Mouse (Mus musculus) limb, embryonic 14.5 days (tissue): ENCODE measurements around the gene Deup1. TPM values are rescaled to one million over a fixed set of nuclear protein-coding genes. Genes with fewer than 3 reads are reported as not detected.
A peak's percentile ranks its signal among the peaks of the same experiment; 100 is the strongest.

Experiments used
- ATAC-seq: fragments of 200-750 bp; cut with Nextera tagmentation; 2 replicates; pipeline ENCODE4 v1.8.0; 2017; ENCODE audit warnings: low read depth, moderate number of reproducible peaks, moderate TSS enrichment; ENCODE audit not compliant: low FRiP score
- DNase-seq: peaks from one replicate; pipeline ENCODE4 v3.0.0-alpha.2; 2015; ENCODE audit warnings: low spot score
- H3K27ac ChIP-seq: fragments of 300-500 bp; sonication (generic); replicated peaks from 2 replicates; pipeline ENCODE4 v1.5.1; 2014; ENCODE audit warnings: low read depth, mild to moderate bottlenecking, low read length, moderate library complexity, mixed read lengths
- H3K27me3 ChIP-seq: fragments of 300-500 bp; sonication (generic); 2 replicates; pipeline ENCODE4 v1.6.1; 2014; ENCODE audit warnings: low read length, mixed read lengths; ENCODE audit not compliant: control insufficient read depth, insufficient read depth
- H3K36me3 ChIP-seq: fragments of 300-500 bp; sonication (generic); 2 replicates; pipeline ENCODE4 v1.6.1; 2014; ENCODE audit warnings: mild to moderate bottlenecking, low read length, moderate library complexity, mixed read lengths; ENCODE audit not compliant: control insufficient read depth, insufficient read depth
- H3K4me1 ChIP-seq: fragments of 300-500 bp; sonication (generic); 2 replicates; pipeline ENCODE4 v1.6.1; 2014; ENCODE audit warnings: antibody characterized with exemption, low read length, mixed read lengths; ENCODE audit not compliant: control insufficient read depth, insufficient read depth
- H3K4me2 ChIP-seq: fragments of 300-500 bp; sonication (generic); replicated peaks from 2 replicates; pipeline ENCODE4 v1.6.1; 2014; ENCODE audit warnings: low read depth, mild to moderate bottlenecking, low read length, moderate library complexity; ENCODE audit not compliant: severe bottlenecking
- H3K4me3 ChIP-seq: fragments of 300-500 bp; sonication (generic); replicated peaks from 2 replicates; pipeline ENCODE4 v1.5.1; 2014; ENCODE audit warnings: low read length
- H3K9ac ChIP-seq: fragments of 300-500 bp; sonication (generic); 2 replicates; pipeline ENCODE4 v1.6.1; 2014; ENCODE audit warnings: mild to moderate bottlenecking, low read depth, low read length, moderate library complexity; ENCODE audit not compliant: severe bottlenecking
- H3K9me3 ChIP-seq: fragments of 300-500 bp; sonication (generic); 2 replicates; pipeline ENCODE4 v1.6.1; 2016; ENCODE audit warnings: low read length; ENCODE audit not compliant: control insufficient read depth
- POLR2A ChIP-seq: fragments of 200-500 bp; IDR thresholded peaks from 2 replicates; pipeline ENCODE4 v1.8.0; 2012; ENCODE audit warnings: inconsistent platforms, mild to moderate bottlenecking, moderate library complexity, borderline replicate concordance; ENCODE audit not compliant: insufficient read depth, insufficient read length; ENCODE audit errors: extremely low read depth
- WGBS: fragments of 180-500 bp; shearing (Covaris S2); extraction: QIAGEN DNeasy Blood & Tissue Kit; methylation state at CpG from one replicate; pipeline ENCODE4 v1.1.7; 2014; 5-methylcytosine and 5-hydroxymethylcytosine counted together
- polyA plus RNA-seq, 2 experiments: library from polyadenylated mRNA; depleted of rRNA in 1 of 2; stranded (reverse) in 1 of 2; unstranded in 1 of 2; fragments of >200 nt; fragmentation: Nextera tagmentation in 1 of 2; extraction: Ambion mirVana in 1 of 2; gene quantifications; 2 replicates each; pipeline versions ENCODE4 v1.2.1 to v1.2.3; 2012 to 2014

The Deup1 gene
- polyA plus RNA-seq, 2 experiments = 0.10 TPM; not detected in 1

GRCm38 (mm10) chr9:15607601-15608000, 20.1 kb downstream of the Deup1 start:
- H3K4me3 ChIP-seq = no peak overlapping the region
- WGBS = 90% methylated on average over 2 of the region's 2 CpGs
- TF ChIP-seq POLR2A = no peak
- no peaks in the 10 kb centered on the region for H3K27me3 ChIP-seq
- H3K9ac ChIP-seq = no peak overlapping the region
- H3K9me3 ChIP-seq = no peaks in the 10 kb centered on the region
- DNase-seq (no peak), ATAC-seq (no peak)
- no peak overlapping the region for H3K27ac ChIP-seq
- no peak overlapping the region for H3K4me2 ChIP-seq
- no peaks in the 10 kb centered on the region for H3K4me1 ChIP-seq
- no peaks in the 10 kb centered on the region for H3K36me3 ChIP-seq

GRCm38 (mm10) chr9:15603156-15603555, 24.6 kb downstream of the Deup1 start:
- H3K4me2 ChIP-seq = no peak overlapping the region
- DNase-seq (no peak), ATAC-seq (no peak)
- H3K4me3 ChIP-seq = no peak overlapping the region
- no peak overlapping the region for H3K27ac ChIP-seq
- H3K4me1 ChIP-seq = no peaks in the 10 kb centered on the region
- no peak for TF ChIP-seq POLR2A
- no peaks in the 10 kb centered on the region for H3K9me3 ChIP-seq
- H3K27me3 ChIP-seq = no peaks in the 10 kb centered on the region
- H3K9ac ChIP-seq = no peak overlapping the region
- WGBS = 71% methylated on average over 8 of the region's 8 CpGs
- no peaks in the 10 kb centered on the region for H3K36me3 ChIP-seq

DNA sequence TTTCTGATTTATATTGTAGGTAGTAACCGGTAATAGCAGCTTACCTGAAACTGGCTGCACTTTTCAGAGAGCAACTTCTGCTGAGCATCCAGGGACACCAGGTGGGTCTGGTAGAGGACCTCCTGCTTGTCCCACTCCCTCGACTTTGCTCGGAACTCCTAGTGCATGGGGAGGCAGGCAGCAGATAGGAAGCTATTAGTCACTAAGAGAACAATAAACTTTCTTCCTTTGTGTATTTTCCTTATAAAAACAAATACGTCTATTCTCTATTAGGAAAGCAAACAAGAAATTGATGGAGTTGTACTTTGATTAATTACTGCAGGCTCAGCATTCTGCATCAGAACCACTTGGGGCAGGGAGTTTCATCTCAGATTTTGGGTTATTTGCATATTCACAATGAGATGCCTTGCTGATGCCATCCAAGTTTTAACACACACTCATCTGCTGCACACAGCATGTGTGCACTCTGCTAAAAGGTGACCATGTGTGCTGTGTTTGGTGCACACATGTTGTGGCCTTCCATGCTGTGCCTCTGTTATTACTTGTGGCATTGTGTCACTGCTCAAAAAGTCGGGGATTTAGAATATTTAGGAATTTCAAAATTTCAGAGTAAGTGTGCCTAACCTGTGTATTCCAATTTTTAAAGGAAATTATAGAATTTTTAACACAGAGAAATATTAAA, 26.7 kb downstream of the Deup1 start:
- Histone ChIP-seq H3K4me2 (no peak overlapping the region), H3K27me3 (no peaks in the 10 kb centered on the region), H3K36me3 (no peaks in the 10 kb centered on the region), H3K9me3 (no peaks in the 10 kb centered on the region), H3K4me1 (no peaks in the 10 kb centered on the region), H3K4me3 (no peak overlapping the region), H3K9ac (no peak overlapping the region), H3K27ac (no peak overlapping the region)
- WGBS = 63% methylated on average over 5 of the region's 5 CpGs
- no peak for TF ChIP-seq POLR2A
- no peak for ATAC-seq
- DNase-seq = no peak

DNA sequence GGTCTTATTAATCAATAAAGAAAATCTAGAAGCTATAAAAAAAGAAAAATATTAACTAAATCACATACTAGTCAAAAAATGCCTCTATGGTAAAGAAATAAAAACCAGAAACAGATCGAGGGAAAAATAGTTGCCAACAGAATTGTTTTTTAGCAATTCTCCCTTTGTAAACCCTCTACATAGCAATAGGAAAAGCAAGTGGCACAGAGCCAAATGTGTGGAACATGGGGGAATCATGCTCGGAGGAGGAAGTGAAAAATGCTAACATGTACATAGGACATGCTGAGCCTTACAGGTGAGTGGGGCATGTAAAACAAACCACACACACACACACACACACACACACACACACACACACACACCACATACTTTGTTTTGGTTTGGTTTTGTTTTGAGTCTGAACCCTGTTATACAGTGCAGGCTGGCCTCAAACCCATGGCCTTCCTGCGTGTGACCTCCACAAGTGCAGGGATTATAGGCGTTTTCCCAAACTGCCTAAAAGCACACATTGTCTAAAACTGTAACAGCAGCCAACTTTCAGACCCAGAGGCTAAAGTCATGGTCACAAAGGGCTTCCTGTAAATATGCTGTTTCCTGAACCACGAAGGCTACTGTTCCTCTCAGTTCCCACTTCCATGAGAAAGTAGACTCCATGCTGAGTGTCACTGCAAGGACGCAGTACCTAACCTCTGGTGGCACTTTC, 27.4 kb downstream of the Deup1 start:
- Histone ChIP-seq H3K4me2 (no peak overlapping the region), H3K4me1 (no peaks in the 10 kb centered on the region), H3K27me3 (no peaks in the 10 kb centered on the region), H3K36me3 (no peaks in the 10 kb centered on the region), H3K9me3 (no peaks in the 10 kb centered on the region), H3K9ac (no peak overlapping the region), H3K4me3 (no peak overlapping the region), H3K27ac (no peak overlapping the region)
- ATAC-seq (no peak), DNase-seq (peak; percentile 49)
- 46% methylated on average over 6 of the region's 6 CpGs for WGBS
- TF ChIP-seq POLR2A = no peak

DNA sequence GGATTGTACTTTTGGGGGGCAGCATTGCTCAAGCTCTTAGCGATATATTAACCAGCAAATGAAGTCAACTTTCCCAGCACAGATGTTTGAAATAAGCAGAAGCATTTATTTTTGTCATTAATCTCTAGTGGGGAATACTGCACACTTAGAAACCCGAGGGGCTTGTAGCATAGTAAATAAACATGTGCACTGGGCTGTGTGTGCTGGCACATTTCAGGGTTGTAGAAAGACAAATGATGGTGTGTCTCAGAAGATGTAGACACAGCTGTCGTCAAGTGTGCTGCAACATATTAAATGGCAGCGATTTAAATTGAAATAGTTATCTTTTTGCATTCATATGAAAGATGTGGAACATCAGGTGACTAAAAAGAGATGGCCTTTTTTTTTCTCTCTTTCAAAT, 31.1 kb downstream of the Deup1 start:
- DNase-seq (no peak), ATAC-seq (no peak)
- Histone ChIP-seq H3K27ac (no peak overlapping the region), H3K9me3 (no peaks in the 10 kb centered on the region), H3K4me2 (no peak overlapping the region), H3K9ac (no peak overlapping the region), H3K27me3 (no peaks in the 10 kb centered on the region), H3K4me3 (no peak overlapping the region), H3K36me3 (no peaks in the 10 kb centered on the region), H3K4me1 (no peaks in the 10 kb centered on the region)
- 46% methylated on average over 4 of the region's 4 CpGs for WGBS
- TF ChIP-seq POLR2A = no peak
